Mouse (Mus musculus) midbrain, embryonic 11.5 days (tissue): ENCODE results near the gene Fam178b. TPM values are rescaled to one million over a fixed set of nuclear protein-coding genes. Genes with fewer than 3 reads are reported as not detected.
"Not testable (repeated sequence)": the region's sequence is repeated elsewhere in the genome, so short reads cannot be mapped to it uniquely, and the experiment has no call there.

ENCODE experiments used
- ATAC-seq: fragments of 200-750 bp; cut with Nextera tagmentation; 2 replicates; pipeline ENCODE4 v1.8.0; 2017; ENCODE audit warnings: moderate TSS enrichment, moderate library complexity; ENCODE audit not compliant: low FRiP score
- DNase-seq: peaks from one replicate; pipeline ENCODE4 v3.0.0; 2015; ENCODE audit warnings: low spot score; ENCODE audit errors: missing footprints
- H3K27ac ChIP-seq: fragments of 300-500 bp; sonication (generic); 2 replicates; pipeline ENCODE4 v1.5.1; 2014; ENCODE audit warnings: low read depth, low read length
- H3K27me3 ChIP-seq: fragments of 300-500 bp; sonication (generic); 2 replicates; pipeline ENCODE4 v1.6.1; 2014; ENCODE audit warnings: mild to moderate bottlenecking, low read length, moderate library complexity, mixed read lengths; ENCODE audit not compliant: control insufficient read depth, insufficient read depth
- H3K36me3 ChIP-seq: fragments of 300-500 bp; sonication (generic); 2 replicates; pipeline ENCODE4 v1.6.1; 2014; ENCODE audit warnings: mild to moderate bottlenecking, low read length, moderate library complexity, mixed read lengths; ENCODE audit not compliant: control insufficient read depth, insufficient read depth
- H3K4me1 ChIP-seq: fragments of 300-500 bp; sonication (generic); 2 replicates; pipeline ENCODE4 v1.6.1; 2014; ENCODE audit warnings: low read length; ENCODE audit not compliant: control insufficient read depth, insufficient read depth
- H3K4me2 ChIP-seq: fragments of 300-500 bp; sonication (generic); 2 replicates; pipeline ENCODE4 v1.6.1; 2014; ENCODE audit warnings: mild to moderate bottlenecking, moderate library complexity
- H3K4me3 ChIP-seq: fragments of 300-500 bp; sonication (generic); 2 replicates; pipeline ENCODE4 v1.5.1; 2014; ENCODE audit warnings: low read depth, low read length
- H3K9ac ChIP-seq: fragments of 300-500 bp; sonication (generic); 2 replicates; pipeline ENCODE4 v1.6.1; 2014; ENCODE audit warnings: low read length
- H3K9me3 ChIP-seq: fragments of 300-500 bp; sonication (generic); 2 replicates; pipeline ENCODE4 v1.6.1; 2016; ENCODE audit warnings: low read length; ENCODE audit not compliant: control insufficient read depth
- WGBS: fragments of 180-500 bp; shearing (Covaris S2); extraction: QIAGEN DNeasy Blood & Tissue Kit; methylation state at CpG from one replicate; pipeline ENCODE4 v1.1.7; 2014; 5-methylcytosine and 5-hydroxymethylcytosine counted together
- polyA plus RNA-seq: library from polyadenylated mRNA; unstranded; fragments of >200 nt; fragmentation: Nextera tagmentation; extraction: Ambion mirVana; gene quantifications from 2 replicates; pipeline ENCODE4 v1.2.1, GENCODE M21; 2014

Gene Fam178b
- polyA plus RNA-seq, 1 experiment from 2014 or later: 0.16 TPM

GRCm38 (mm10) chr1:36615958-36616357, 67.0 kb downstream of the Fam178b start:
- 78% methylated on average over 5 of the region's 5 CpGs for WGBS
- peak; percentile 61 for DNase-seq
- H3K4me3 ChIP-seq: not testable (repeated sequence)

DNA sequence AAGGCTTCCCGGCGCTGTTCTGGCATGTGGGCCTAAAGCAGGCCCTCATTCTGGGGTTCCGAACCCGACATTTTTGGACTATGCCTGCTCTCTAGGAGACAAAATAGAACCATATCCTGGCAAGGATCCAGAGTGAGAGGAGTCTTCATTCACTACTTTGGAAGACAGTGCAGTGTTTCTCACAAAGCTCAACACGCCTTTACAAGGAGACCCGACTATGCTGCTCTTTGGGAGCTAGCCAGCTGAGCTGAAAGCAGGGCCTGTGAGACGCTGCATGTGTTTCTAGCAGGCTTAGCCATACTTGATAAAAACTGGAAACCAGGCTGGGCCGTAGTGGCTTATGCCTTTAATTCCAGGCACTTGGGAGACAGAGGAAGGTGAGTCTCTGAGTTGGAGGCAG, 67.8 kb downstream of the Fam178b start:
- Histone ChIP-seq H3K4me1 (no peaks in the 10 kb centered on the region; the same call in 1 of the 2 replicates), H3K4me2 (no peak overlapping the region), H3K9me3 (no peaks in the 10 kb centered on the region), H3K36me3 (no peaks in the 10 kb centered on the region), H3K27me3 (no peaks in the 10 kb centered on the region), H3K27ac (no peak overlapping the region), H3K9ac (no peak overlapping the region), H3K4me3 (no peak overlapping the region)
- ATAC-seq (no peak), DNase-seq (peak; percentile 61)
- 90% methylated on average over 8 of the region's 8 CpGs for WGBS

More at GRCm38 (mm10) chr1:36615958-36616357, 67.0 kb downstream of the Fam178b start:
- not testable (repeated sequence) for H3K27me3 ChIP-seq, H3K27ac ChIP-seq, H3K4me1 ChIP-seq, H3K36me3 ChIP-seq, ATAC-seq, H3K9ac ChIP-seq, H3K9me3 ChIP-seq, H3K4me2 ChIP-seq

- no peak for ATAC-seq
- no peaks in the 10 kb centered on the region; the same call in 1 of the 2 replicates for H3K4me1 ChIP-seq
- no peaks in the 10 kb centered on the region for H3K27me3 ChIP-seq
- H3K4me3 ChIP-seq: no peak overlapping the region
- no peaks in the 10 kb centered on the region for H3K36me3 ChIP-seq
- H3K27ac ChIP-seq: no peak overlapping the region
- no peaks in the 10 kb centered on the region for H3K9me3 ChIP-seq
- no peak for DNase-seq
- no peak overlapping the region for H3K9ac ChIP-seq
- 92% methylated on average over 1 of the region's 1 CpGs for WGBS
- no peak overlapping the region for H3K4me2 ChIP-seq
Measured at GRCm38 (mm10) chr1:36614584-36614983, 68.4 kb downstream of the Fam178b start.

DNA sequence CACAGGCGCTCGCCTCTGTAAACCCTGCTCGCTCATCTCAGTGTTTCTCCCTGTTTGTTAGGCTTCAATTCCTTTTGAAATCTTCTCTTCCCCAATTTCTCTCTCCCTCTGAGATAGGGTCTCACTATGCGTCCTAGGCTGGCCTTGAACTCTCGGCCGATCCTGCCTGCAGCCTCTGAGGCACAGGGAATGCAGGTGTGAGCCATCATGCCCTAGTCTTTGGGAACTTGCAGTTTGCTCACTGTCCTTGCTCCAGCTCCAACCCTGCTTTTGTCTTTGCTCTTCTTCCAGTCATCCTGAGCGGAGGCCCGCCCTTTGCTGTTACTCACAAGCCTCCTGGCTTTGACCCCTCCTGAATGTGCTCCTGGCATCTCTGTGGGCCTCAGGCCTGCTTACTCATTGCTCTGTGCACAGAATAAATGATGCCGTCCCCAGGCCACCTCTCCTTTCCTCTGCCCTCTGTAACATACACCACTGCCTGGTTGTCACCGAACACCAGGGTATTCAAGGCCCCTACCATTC, 69.5 kb downstream of the Fam178b start:
- no peak overlapping the region for H3K4me3 ChIP-seq
- H3K9ac ChIP-seq: no peak overlapping the region
- H3K27ac ChIP-seq: no peak overlapping the region
- no peaks in the 10 kb centered on the region; the same call in 1 of the 2 replicates for H3K4me1 ChIP-seq
- no peak overlapping the region for H3K4me2 ChIP-seq
- no peaks in the 10 kb centered on the region for H3K9me3 ChIP-seq
- WGBS: 90% methylated on average over 10 of the region's 10 CpGs
- DNase-seq: peak; percentile 14
- no peaks in the 10 kb centered on the region for H3K36me3 ChIP-seq
- no peaks in the 10 kb centered on the region for H3K27me3 ChIP-seq
- ATAC-seq: no peak

- Histone ChIP-seq H3K4me1 (no peaks in the 10 kb centered on the region; the same call in 1 of the 2 replicates), H3K4me2 (no peak overlapping the region), H3K36me3 (no peaks in the 10 kb centered on the region), H3K4me3 (no peak overlapping the region), H3K27me3 (no peaks in the 10 kb centered on the region), H3K9me3 (no peaks in the 10 kb centered on the region), H3K27ac (no peak overlapping the region), H3K9ac (no peak overlapping the region)
- DNase-seq: peak; percentile 41
- WGBS: 75% methylated on average over 6 of the region's 6 CpGs
- ATAC-seq: no peak
Measured at GRCm38 (mm10) chr1:36612362-36612761, 70.6 kb downstream of the Fam178b start.

GRCm38 (mm10) chr1:36611449-36612123, 71.4 kb downstream of the Fam178b start:
- H3K4me1 ChIP-seq: no peaks in the 10 kb centered on the region; the same call in 1 of the 2 replicates
- no peaks in the 10 kb centered on the region for H3K36me3 ChIP-seq
- no peak overlapping the region for H3K4me2 ChIP-seq
- WGBS: 75% methylated on average over 13 of the region's 13 CpGs
- no peaks in the 10 kb centered on the region for H3K9me3 ChIP-seq
- no peak overlapping the region for H3K9ac ChIP-seq
- H3K27ac ChIP-seq: no peak overlapping the region
- H3K27me3 ChIP-seq: no peaks in the 10 kb centered on the region
- H3K4me3 ChIP-seq: no peak overlapping the region
- no peak for ATAC-seq
- peak; percentile 81 for DNase-seq

DNA sequence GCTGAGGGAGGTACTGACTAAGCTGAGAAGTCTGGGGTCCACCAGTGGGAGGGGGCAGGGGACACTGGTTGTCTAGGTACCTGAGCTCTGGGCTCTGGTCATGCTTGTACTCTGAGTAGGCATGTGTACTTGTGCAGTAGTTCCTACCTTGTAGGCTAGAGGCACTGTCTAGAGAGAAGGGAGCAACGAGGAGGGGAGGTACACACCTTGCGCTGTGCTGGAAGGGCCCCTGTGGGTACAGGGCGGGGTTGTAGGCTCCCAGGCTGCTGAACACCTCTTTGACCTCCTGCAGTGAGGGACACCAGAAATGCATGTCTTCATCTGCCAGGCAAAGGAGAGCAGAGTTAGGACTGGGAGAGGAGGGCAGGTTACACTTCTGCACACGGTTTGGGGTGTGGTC, 74.8 kb downstream of the Fam178b start:
- WGBS: 76% methylated on average over 4 of the region's 4 CpGs
- ATAC-seq: no peak
- H3K9me3 ChIP-seq: no peaks in the 10 kb centered on the region

GRCm38 (mm10) chr1:36606951-36607350, 76.0 kb downstream of the Fam178b start:
- Histone ChIP-seq H3K27ac (no peak overlapping the region), H3K36me3 (no peaks in the 10 kb centered on the region), H3K4me3 (no peak overlapping the region), H3K4me1 (no peaks in the 10 kb centered on the region; the same call in 1 of the 2 replicates), H3K9me3 (no peaks in the 10 kb centered on the region), H3K27me3 (no peaks in the 10 kb centered on the region), H3K9ac (no peak overlapping the region), H3K4me2 (no peak overlapping the region)
- DNase-seq (peak; percentile 23), ATAC-seq (no peak)
- 70% methylated on average over 7 of the region's 7 CpGs for WGBS

More for the DNA sequence above, 74.8 kb downstream of the Fam178b start:
- peak; percentile 57 for DNase-seq
- Histone ChIP-seq H3K9ac (no peak overlapping the region), H3K4me3 (no peak overlapping the region), H3K27me3 (no peaks in the 10 kb centered on the region), H3K36me3 (no peaks in the 10 kb centered on the region), H3K27ac (no peak overlapping the region), H3K4me2 (no peak overlapping the region), H3K4me1 (no peaks in the 10 kb centered on the region; the same call in 1 of the 2 replicates)

DNA sequence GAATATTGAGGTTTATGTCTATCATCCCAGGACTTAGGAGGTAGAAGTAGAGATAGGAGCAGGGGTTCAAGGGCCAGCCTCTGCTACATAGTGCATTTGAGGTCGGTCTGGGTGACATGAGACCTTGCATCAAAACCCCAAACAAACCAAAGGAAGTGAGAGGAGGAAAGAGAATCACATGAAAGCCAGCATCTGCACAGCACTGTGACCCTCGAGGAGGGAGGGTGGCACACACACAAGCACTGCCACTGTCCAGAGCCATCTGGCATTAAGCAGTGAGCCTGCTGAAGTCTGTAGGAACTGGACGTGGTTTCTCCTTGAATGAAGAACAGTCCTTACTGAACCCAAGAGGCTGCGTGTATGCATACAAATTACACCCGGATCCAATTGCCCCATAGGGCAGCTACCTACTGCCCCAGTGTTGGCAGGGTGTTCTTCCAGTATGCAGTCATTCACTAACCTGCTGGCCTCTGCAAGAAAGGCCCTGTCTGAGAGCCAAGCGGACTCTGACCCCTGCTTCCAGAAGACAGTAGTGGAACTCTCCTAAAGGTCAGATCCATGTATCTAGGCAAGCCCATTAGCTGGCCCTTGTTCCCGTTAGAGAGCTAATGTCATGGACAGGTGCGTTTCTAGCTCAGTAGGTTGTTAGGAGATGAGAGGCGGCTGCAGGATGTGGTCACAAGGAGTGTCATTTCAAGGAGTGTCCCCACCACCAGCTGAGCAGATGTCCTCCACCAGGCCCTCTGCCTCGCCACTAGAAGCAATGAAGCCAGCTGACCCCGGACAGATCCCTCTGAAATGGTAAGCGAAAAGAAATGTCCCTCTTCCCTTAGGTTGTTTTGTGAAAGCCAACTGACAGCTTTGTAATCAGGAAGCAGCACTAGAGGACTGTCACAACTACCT, 78.5 kb downstream of the Fam178b start:
- no peak overlapping the region for H3K9ac ChIP-seq
- no peaks in the 10 kb centered on the region for H3K4me1 ChIP-seq
- no peak overlapping the region for H3K4me3 ChIP-seq
- H3K27ac ChIP-seq: no peak overlapping the region
- no peak overlapping the region for H3K4me2 ChIP-seq
- ATAC-seq (no peak), DNase-seq (no peak)
- H3K27me3 ChIP-seq: no peaks in the 10 kb centered on the region
- WGBS: 85% methylated on average over 12 of the region's 12 CpGs
- H3K9me3 ChIP-seq: no peaks in the 10 kb centered on the region
- H3K36me3 ChIP-seq: no peaks in the 10 kb centered on the region
